Mouse (Mus musculus) central nervous system, embryonic 14 days (tissue): ENCODE measurements around the gene Samt3. TPM values are rescaled to one million over a fixed set of nuclear protein-coding genes. Genes with fewer than 3 reads are reported as not detected.

Source experiments
- polyA plus RNA-seq: library from polyadenylated mRNA; depleted of rRNA; stranded (reverse); fragments of >200 nt; gene quantifications from 2 replicates; pipeline ENCODE4 v1.2.3, GENCODE M21; 2012; rRNA removed

The Samt3 gene
- not detected in 2 replicates for polyA plus RNA-seq

DNA sequence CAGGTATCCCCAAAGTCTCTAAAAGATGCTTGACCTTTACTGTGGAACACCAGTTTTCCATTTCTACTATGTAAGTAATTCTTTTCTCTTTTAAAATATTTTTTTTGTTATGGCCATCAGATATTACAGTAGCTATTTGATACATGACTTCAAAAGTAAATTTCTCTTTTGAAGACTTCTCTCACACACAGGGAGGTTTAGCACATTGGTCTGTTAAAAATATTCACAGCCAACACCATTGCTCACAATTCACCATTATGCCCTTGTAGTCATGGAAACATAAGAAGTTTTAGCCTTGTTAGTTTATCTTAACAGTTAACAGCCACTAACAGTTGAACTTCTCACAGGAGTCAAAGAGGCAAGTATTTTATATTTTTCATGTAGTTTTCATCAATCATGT lies at the start of gene Samt3:
Gene Samt3 (plus strand): TSS at position 301 of the 400 bp plus-strand sequence.

Other genes starting within 250 kb of the Samt3 start
- gene 5430427O19Rik, start 173.8 kb upstream of the Samt3 start, polyA plus RNA-seq: 0.04 and 0.06 TPM in 2 replicates
- gene Nr0b1, start 147.6 kb downstream of the Samt3 start, polyA plus RNA-seq: 0.61 and 0.74 TPM in 2 replicates